Mouse (Mus musculus) liver, embryonic 15.5 days (tissue): ENCODE data around the gene Timm17a. TPM values are rescaled to one million over a fixed set of nuclear protein-coding genes. Genes with fewer than 3 reads are reported as not detected.

ENCODE experiments used
- ATAC-seq: fragments of 200-750 bp; cut with Nextera tagmentation; 2 replicates; pipeline ENCODE4 v1.8.0; 2017; ENCODE audit warnings: moderate number of reproducible peaks, mild to moderate bottlenecking, moderate library complexity; ENCODE audit not compliant: insufficient read depth
- H3K27ac ChIP-seq: fragments of 300-500 bp; sonication (generic); replicated peaks from 2 replicates; pipeline ENCODE4 v1.5.1; 2015; ENCODE audit warnings: mild to moderate bottlenecking, inconsistent platforms
- H3K27me3 ChIP-seq: fragments of 300-500 bp; sonication (generic); 2 replicates; pipeline ENCODE4 v1.6.1; 2015; ENCODE audit warnings: mild to moderate bottlenecking, inconsistent platforms
- H3K36me3 ChIP-seq: fragments of 300-500 bp; sonication (generic); replicated peaks from 2 replicates; pipeline ENCODE4 v1.6.1; 2015; ENCODE audit warnings: moderate library complexity, mild to moderate bottlenecking, inconsistent platforms
- H3K4me1 ChIP-seq: fragments of 300-500 bp; sonication (generic); replicated peaks from 2 replicates; pipeline ENCODE4 v1.6.1; 2015; ENCODE audit warnings: inconsistent platforms
- H3K4me2 ChIP-seq: fragments of 300-500 bp; sonication (generic); 2 replicates; pipeline ENCODE4 v1.6.1; 2015; ENCODE audit warnings: moderate library complexity, mild to moderate bottlenecking, inconsistent platforms
- H3K4me3 ChIP-seq: fragments of 300-500 bp; sonication (generic); replicated peaks from 2 replicates; pipeline ENCODE4 v1.5.1; 2015; ENCODE audit warnings: mild to moderate bottlenecking, inconsistent platforms
- H3K9ac ChIP-seq: fragments of 300-500 bp; sonication (generic); 2 replicates; pipeline ENCODE4 v1.6.1; 2015; ENCODE audit warnings: moderate library complexity, mild to moderate bottlenecking, inconsistent platforms
- H3K9me3 ChIP-seq: fragments of 300-500 bp; sonication (generic); replicated peaks from 2 replicates; pipeline ENCODE4 v1.6.1; 2016; ENCODE audit warnings: inconsistent platforms
- WGBS: fragments of 180-500 bp; shearing (Covaris S2); methylation state at CpG from one replicate; pipeline ENCODE4 v1.1.7; 2015; ENCODE audit warnings: mixed read lengths; ENCODE audit not compliant: insufficient replicate concordance; 5-methylcytosine and 5-hydroxymethylcytosine counted together
- polyA plus RNA-seq: library from polyadenylated mRNA; unstranded; fragments of >200 nt; fragmentation: Nextera tagmentation; extraction: Ambion mirVana; gene quantifications from 2 replicates; pipeline ENCODE4 v1.2.1, GENCODE M21; 2015

The Timm17a gene
- polyA plus RNA-seq, 1 experiment from 2014 or later, result 113 TPM

GRCm38 (mm10) chr1:135251405-135251804 is 62.2 kb downstream of the Timm17a start:
- 83% methylated on average over 8 of the region's 8 CpGs for WGBS
- H3K4me1 ChIP-seq, result peaks cover 51% of the 10 kb centered on the region
- H3K9me3 ChIP-seq, result no peaks in the 10 kb centered on the region
- no peak overlapping the region for H3K4me2 ChIP-seq
- H3K27ac ChIP-seq, result peak overlapping the region; percentile 79
- no peaks in the 10 kb centered on the region for H3K36me3 ChIP-seq
- no peak overlapping the region for H3K9ac ChIP-seq
- peaks cover 13% of the 10 kb centered on the region for H3K27me3 ChIP-seq
- no peak overlapping the region for H3K4me3 ChIP-seq
- ATAC-seq, result no peak

DNA sequence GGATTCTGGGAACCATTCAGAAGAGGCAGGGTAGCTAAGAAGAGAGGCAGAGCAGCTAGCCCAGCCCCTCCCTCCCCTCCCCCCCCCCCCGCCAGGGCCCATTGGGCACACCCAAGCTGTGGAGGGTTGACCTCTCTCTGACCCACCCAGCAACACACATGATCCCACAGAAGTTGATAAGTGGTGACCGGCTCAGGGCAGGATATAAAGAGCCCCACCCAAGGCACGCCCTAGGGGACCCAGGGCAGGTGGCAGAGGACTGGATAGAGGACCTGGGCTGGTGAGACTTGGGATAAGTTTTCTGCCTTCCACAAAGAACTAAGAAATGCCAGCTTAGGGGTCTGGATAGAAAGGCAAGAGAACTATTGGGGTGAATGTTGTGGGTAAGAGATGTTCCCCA is 62.9 kb downstream of the Timm17a start:
- peak; percentile 100 for ATAC-seq
- peaks cover 12% of the 10 kb centered on the region for H3K27me3 ChIP-seq
- WGBS, result 17% methylated on average over 2 of the region's 3 CpGs
- no peaks in the 10 kb centered on the region for H3K9me3 ChIP-seq
- peak overlapping the region; percentile 79 for H3K27ac ChIP-seq
- no peak overlapping the region for H3K4me3 ChIP-seq
- no peaks in the 10 kb centered on the region for H3K36me3 ChIP-seq
- peaks cover 51% of the 10 kb centered on the region for H3K4me1 ChIP-seq
- no peak overlapping the region for H3K9ac ChIP-seq
- H3K4me2 ChIP-seq, result peak overlapping the region; percentile 49

GRCm38 (mm10) chr1:135248434-135248850 is 65.1 kb downstream of the Timm17a start:
- ATAC-seq, result no peak

More at GRCm38 (mm10) chr1:135248434-135248850, 65.1 kb downstream of the Timm17a start:
- H3K27ac ChIP-seq, result no peak overlapping the region
- peaks cover 62% of the 10 kb centered on the region for H3K4me1 ChIP-seq
- WGBS, result 21% methylated on average over 15 of the region's 15 CpGs
- H3K9me3 ChIP-seq, result no peaks in the 10 kb centered on the region
- H3K4me3 ChIP-seq, result no peak overlapping the region
- no peaks in the 10 kb centered on the region for H3K36me3 ChIP-seq
- H3K9ac ChIP-seq, result no peak overlapping the region
- H3K4me2 ChIP-seq, result peak overlapping the region; percentile 29; the same call in 1 of the 2 replicates
- H3K27me3 ChIP-seq, result peaks cover 12% of the 10 kb centered on the region

Other genes with a start within 250 kb of the Timm17a start
- 0.18 and 0.25 TPM in 2 replicates for gene Lgr6, start 208.5 kb downstream of the Timm17a start, polyA plus RNA-seq
- gene Ptpn7, start 181.1 kb downstream of the Timm17a start, polyA plus RNA-seq, result 10.7 and 10.9 TPM in 2 replicates
- gene Arl8a, start 167.0 kb downstream of the Timm17a start, polyA plus RNA-seq, result 11.2 and 12.4 TPM in 2 replicates
- gene Gpr37l1, start 146.1 kb downstream of the Timm17a start, polyA plus RNA-seq, result not detected in 2 replicates
- 1.0 and 1.4 TPM in 2 replicates for gene Elf3, start 55.2 kb downstream of the Timm17a start, polyA plus RNA-seq
- gene Rnpep, start 29.7 kb downstream of the Timm17a start, polyA plus RNA-seq, result 25.9 and 26.6 TPM in 2 replicates
- gene Lmod1, start 11.0 kb upstream of the Timm17a start, polyA plus RNA-seq, result 0.12 and 0.16 TPM in 2 replicates
- 1.3 and 1.6 TPM in 2 replicates for gene Shisa4, start 61.5 kb upstream of the Timm17a start, polyA plus RNA-seq
- 25.6 and 27.5 TPM in 2 replicates for gene Ipo9, start 116.7 kb upstream of the Timm17a start, polyA plus RNA-seq